ENCODE assay signal across 23 mouse cellular contexts in genomic region chr2:13404986-13405678, GRCm38 (mm10).
DNase-seq lines count a peak whose midpoint lies in the region; ATAC-seq and TF ChIP-seq lines count a peak whose summit lies in the region.
"Had no signal": no experiment of that assay in that cellular context is flagged by ENCODE, and none has a peak within 500 bp of the region (broad histone marks: within the 10 kb centered on the region; RNA-seq: fewer than 3 reads in every experiment).

No protein-coding gene starts in this region.

- H3K4me1 ChIP-seq in heart, embryonic 16.5 days (ENCODE audit: control insufficient read depth, insufficient read depth, low read length), result no peaks in the 10 kb centered on the region; the same call in 1 of the 2 replicates
- 0 out of 2 replicates have a peak, but pooled peaks cover 4% of the 10 kb centered on the region for H3K4me1 ChIP-seq in heart, embryonic 12.5 days (replicated peaks)
- peaks cover 12% of the 10 kb centered on the region for H3K4me1 ChIP-seq in embryonic fibroblast, embryonic 13.5 days (ENCODE audit: control insufficient read depth, insufficient read depth, low read length)
- H3K4me1 ChIP-seq: forebrain, embryonic 15.5 days; limb, embryonic 10.5 days had no signal

- H3K9me3 ChIP-seq in heart, embryonic 16.5 days (replicated peaks; ENCODE audit: control insufficient read depth, low read length), result no peaks in the 10 kb centered on the region
- H3K9me3 ChIP-seq in heart, embryonic 12.5 days (replicated peaks), result no peaks in the 10 kb centered on the region
- H3K9me3 ChIP-seq: forebrain, embryonic 15.5 days; limb, embryonic 10.5 days; neural tube, embryonic 12.5 days had no signal

- 0 out of 2 replicates have a peak, but pooled peaks have one; percentile 32 for ATAC-seq in heart, embryonic 16.5 days (replicated peaks; ENCODE audit: extremely low read depth, insufficient read depth, low FRiP score)
- ATAC-seq in heart, embryonic 12.5 days (ENCODE audit: insufficient number of reproducible peaks, low FRiP score), result no peak
- ATAC-seq: forebrain, embryonic 15.5 days had no signal

- H3K27me3 ChIP-seq in heart, embryonic 16.5 days (ENCODE audit: control insufficient read depth, insufficient read depth, low read length), result no peaks in the 10 kb centered on the region
- no peaks in the 10 kb centered on the region for H3K27me3 ChIP-seq in heart, embryonic 12.5 days (replicated peaks)
- H3K27me3 ChIP-seq: forebrain, embryonic 15.5 days; neural tube, embryonic 12.5 days had no signal

- no peak overlapping the region for H3K27ac ChIP-seq in heart, embryonic 16.5 days (ENCODE audit: low read length)
- H3K27ac ChIP-seq in heart, embryonic 12.5 days (ENCODE audit: poor library complexity, severe bottlenecking), result no peak overlapping the region
- peak overlapping the region; percentile 55 for H3K27ac ChIP-seq in embryonic fibroblast, embryonic 13.5 days (ENCODE audit: insufficient read depth, low read length)
- H3K27ac ChIP-seq: forebrain, embryonic 15.5 days; hindbrain, embryonic 14.5 days; left cerebral cortex, adult 2 months; limb, embryonic 10.5 days; macrophage; neural tube, embryonic 12.5 days; stomach, postnatal 0 days had no signal

- no peak overlapping the region for H3K4me2 ChIP-seq in heart, embryonic 16.5 days (ENCODE audit: low read depth, low read length)
- no peak overlapping the region for H3K4me2 ChIP-seq in heart, embryonic 12.5 days
- H3K4me2 ChIP-seq: forebrain, embryonic 15.5 days; hindbrain, embryonic 14.5 days; lung, embryonic 14.5 days; midbrain, embryonic 11.5 days; neural tube, embryonic 12.5 days had no signal

- TF ChIP-seq POLR2A in embryonic fibroblast, embryonic 13.5 days (IDR thresholded peaks at IDR 0.05; ENCODE audit: low read depth, low read length), result no peak

- DNase-seq in adrenal gland, postnatal 25 days, result peak; percentile 16
- no peak for DNase-seq in adrenal gland, adult 8-10 months
- DNase-seq in 3T3-L1 (ENCODE audit: low read depth, low spot score), result peak; percentile 93
- no peak for DNase-seq in cerebellum, adult 8-10 months
- DNase-seq: cerebellum, adult 9-11 months; heart, postnatal 14 days; kidney, adult 9 months; kidney, postnatal 36 days; layer of hippocampus, adult 9-11 months; lung, embryonic 14.5 days; right cerebral cortex, adult 18-20 months had no signal

- H3K9ac ChIP-seq in heart, embryonic 16.5 days (ENCODE audit: low read length), result no peak overlapping the region
- no peak overlapping the region for H3K9ac ChIP-seq in heart, embryonic 12.5 days
- H3K9ac ChIP-seq: forebrain, embryonic 15.5 days; hindbrain, embryonic 14.5 days; lung, embryonic 14.5 days; neural tube, embryonic 12.5 days had no signal

- 67% methylated on average over 5 of the region's 5 CpGs for WGBS in heart, embryonic 16.5 days
- WGBS in heart, embryonic 12.5 days, result 66% methylated on average over 5 of the region's 5 CpGs

- no peak for TF ChIP-seq CTCF in embryonic fibroblast, embryonic 13.5 days (IDR thresholded peaks at IDR 0.05; ENCODE audit: borderline replicate concordance, insufficient read depth, low read length)

- no peaks in the 10 kb centered on the region for H3K36me3 ChIP-seq in heart, embryonic 16.5 days (ENCODE audit: control insufficient read depth, insufficient read depth)
- no peaks in the 10 kb centered on the region for H3K36me3 ChIP-seq in heart, embryonic 12.5 days
- H3K36me3 ChIP-seq: forebrain, embryonic 15.5 days; limb, embryonic 10.5 days; neural tube, embryonic 12.5 days had no signal

- no peak overlapping the region for H3K4me3 ChIP-seq in heart, embryonic 16.5 days (ENCODE audit: low read length)
- H3K4me3 ChIP-seq in heart, embryonic 12.5 days, result no peak overlapping the region
- no peak overlapping the region for H3K4me3 ChIP-seq in embryonic fibroblast, embryonic 13.5 days (ENCODE audit: insufficient read depth, low read length)
- H3K4me3 ChIP-seq: erythroblast, embryonic 14.5 days; forebrain, embryonic 15.5 days; left cerebral cortex, adult 2 months; limb, embryonic 10.5 days; neural tube, embryonic 12.5 days had no signal

Comparison
In these comparisons a context has a peak if more than half of its experiments do, and no peak if none do; other contexts are left out.
1. DNase-seq: peak in adrenal gland, postnatal 25 days (single experiment) and 3T3-L1 (single experiment); none in adrenal gland, adult 8-10 months (single experiment) and cerebellum, adult 8-10 months (single experiment).